Mouse (Mus musculus) cerebellum, adult 9-11 months (tissue): ENCODE data around the gene Etv3.
"Not testable (repeated sequence)": the region's sequence is repeated elsewhere in the genome, so short reads cannot be mapped to it uniquely, and the experiment has no call there.

Experiments
- DNase-seq: peaks from one replicate; pipeline ENCODE4 v3.0.0; 2022

The Etv3 gene

GRCm38 (mm10) chr3:87525043-87525836, at the start of gene Etv3:
Gene Etv3, plus strand, starts transcription at chr3:87525407.
- peak; percentile 90 for DNase-seq

- DNase-seq: not testable (repeated sequence)
Observed at GRCm38 (mm10) chr3:87477948-87478347, 47.3 kb upstream of the Etv3 start.

GRCm38 (mm10) chr3:87478596-87478995, 46.6 kb upstream of the Etv3 start:
- not testable (repeated sequence) for DNase-seq

- DNase-seq: not testable (repeated sequence)
Observed at GRCm38 (mm10) chr3:87479230-87479629, 46.0 kb upstream of the Etv3 start.

GRCm38 (mm10) chr3:87487392-87487791, 37.8 kb upstream of the Etv3 start:
- no peak for DNase-seq

GRCm38 (mm10) chr3:87487911-87488310, 37.3 kb upstream of the Etv3 start:
- DNase-seq: no peak

- no peak for DNase-seq
Observed at GRCm38 (mm10) chr3:87498266-87498665, 26.9 kb upstream of the Etv3 start.

- DNase-seq: peak; percentile 23
Observed at GRCm38 (mm10) chr3:87499072-87499471, 26.1 kb upstream of the Etv3 start.

- no peak for DNase-seq
Observed at GRCm38 (mm10) chr3:87500088-87501055, 24.8 kb upstream of the Etv3 start.

- no peak for DNase-seq
Observed at GRCm38 (mm10) chr3:87501151-87501550, 24.1 kb upstream of the Etv3 start.

GRCm38 (mm10) chr3:87502771-87503170, 22.4 kb upstream of the Etv3 start:
- DNase-seq: no peak

- DNase-seq: no peak
Observed at GRCm38 (mm10) chr3:87504330-87504729, 20.9 kb upstream of the Etv3 start.

- no peak for DNase-seq
Observed at GRCm38 (mm10) chr3:87504749-87505425, 20.3 kb upstream of the Etv3 start.

- DNase-seq: no peak
Observed at GRCm38 (mm10) chr3:87506456-87507416, 18.5 kb upstream of the Etv3 start.

- peak; percentile 82 for DNase-seq
Observed at GRCm38 (mm10) chr3:87508205-87508901, 16.9 kb upstream of the Etv3 start.

GRCm38 (mm10) chr3:87509061-87509460, 16.1 kb upstream of the Etv3 start:
- DNase-seq: no peak

- no peak for DNase-seq
Observed at GRCm38 (mm10) chr3:87510832-87511231, 14.4 kb upstream of the Etv3 start.

GRCm38 (mm10) chr3:87511971-87512765, 13.0 kb upstream of the Etv3 start:
- DNase-seq: no peak

- DNase-seq: no peak
Observed at GRCm38 (mm10) chr3:87515567-87516081, 9.6 kb upstream of the Etv3 start.

GRCm38 (mm10) chr3:87518425-87518824, 6.8 kb upstream of the Etv3 start:
- DNase-seq: no peak
